Mouse (Mus musculus) heart, postnatal 0 days (tissue): ENCODE measurements around the gene Rps21.

Experiments used
- CTCF ChIP-seq: IDR thresholded peaks from 2 replicates; pipeline ENCODE4 v1.5.1; 2016; ENCODE audit warnings: antibody characterized with exemption, control low read depth, low read depth
- EP300 ChIP-seq: IDR thresholded peaks from 2 replicates; pipeline ENCODE4 v1.6.1; 2016; ENCODE audit warnings: antibody characterized with exemption, low read depth

DNA sequence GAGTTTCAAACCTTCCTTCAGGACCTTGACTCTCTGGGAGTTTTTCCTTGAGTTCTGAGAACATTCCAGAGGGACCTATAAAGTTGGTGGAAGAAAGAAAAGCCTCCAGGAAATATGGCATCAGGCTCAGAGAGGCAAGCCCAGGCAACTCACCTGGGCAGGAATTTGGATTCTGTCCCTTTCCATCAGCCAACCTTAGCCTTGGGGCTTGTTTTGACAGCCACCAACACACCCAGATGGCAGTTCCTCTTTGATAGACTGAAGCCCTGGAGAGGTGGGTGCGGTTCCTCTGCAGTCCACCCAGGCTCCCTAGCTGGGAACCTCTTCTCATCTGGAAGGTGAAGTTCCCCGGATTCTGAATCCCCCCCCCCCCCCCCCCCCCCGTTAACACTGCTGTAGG lies 20.7 kb upstream of the Rps21 start:
- TF ChIP-seq CTCF, result no peak
- TF ChIP-seq EP300, result no peak
